Mouse (Mus musculus) embryonic fibroblast, embryonic 13.5 days (primary cell): ENCODE measurements around the gene Cdk5r2. TPM values are rescaled to one million over a fixed set of nuclear protein-coding genes. Genes with fewer than 3 reads are reported as not detected.

ENCODE experiments used
- H3K27ac ChIP-seq: 2 replicates; pipeline ENCODE4 v1.5.1; 2012; ENCODE audit warnings: low read length, control low read depth, inconsistent platforms; ENCODE audit not compliant: insufficient read depth
- H3K4me1 ChIP-seq: 2 replicates; pipeline ENCODE4 v1.6.1; 2011; ENCODE audit warnings: low read length; ENCODE audit not compliant: control insufficient read depth, insufficient read depth
- H3K4me3 ChIP-seq: 2 replicates; pipeline ENCODE4 v1.5.1; 2011; ENCODE audit warnings: mild to moderate bottlenecking, control low read depth, low read length; ENCODE audit not compliant: insufficient read depth
- CTCF ChIP-seq: IDR thresholded peaks from 2 replicates; pipeline ENCODE4 v1.5.1; 2011; ENCODE audit warnings: mild to moderate bottlenecking, control low read depth, low read length, moderate library complexity, borderline replicate concordance; ENCODE audit not compliant: insufficient read depth
- POLR2A ChIP-seq: IDR thresholded peaks from 2 replicates; pipeline ENCODE4 v1.6.1; 2011; ENCODE audit warnings: low read depth, mild to moderate bottlenecking, control low read depth, low read length, moderate library complexity
- polyA plus RNA-seq: library from polyadenylated mRNA; stranded (reverse); fragments of >200 nt; gene quantifications from 2 replicates; pipeline ENCODE4 v1.2.4, GENCODE M21; 2011; ENCODE audit warnings: low read depth; ENCODE audit not compliant: missing spikeins, insufficient read length

Cdk5r2 gene
- polyA plus RNA-seq, 1 experiment, result not detected

DNA sequence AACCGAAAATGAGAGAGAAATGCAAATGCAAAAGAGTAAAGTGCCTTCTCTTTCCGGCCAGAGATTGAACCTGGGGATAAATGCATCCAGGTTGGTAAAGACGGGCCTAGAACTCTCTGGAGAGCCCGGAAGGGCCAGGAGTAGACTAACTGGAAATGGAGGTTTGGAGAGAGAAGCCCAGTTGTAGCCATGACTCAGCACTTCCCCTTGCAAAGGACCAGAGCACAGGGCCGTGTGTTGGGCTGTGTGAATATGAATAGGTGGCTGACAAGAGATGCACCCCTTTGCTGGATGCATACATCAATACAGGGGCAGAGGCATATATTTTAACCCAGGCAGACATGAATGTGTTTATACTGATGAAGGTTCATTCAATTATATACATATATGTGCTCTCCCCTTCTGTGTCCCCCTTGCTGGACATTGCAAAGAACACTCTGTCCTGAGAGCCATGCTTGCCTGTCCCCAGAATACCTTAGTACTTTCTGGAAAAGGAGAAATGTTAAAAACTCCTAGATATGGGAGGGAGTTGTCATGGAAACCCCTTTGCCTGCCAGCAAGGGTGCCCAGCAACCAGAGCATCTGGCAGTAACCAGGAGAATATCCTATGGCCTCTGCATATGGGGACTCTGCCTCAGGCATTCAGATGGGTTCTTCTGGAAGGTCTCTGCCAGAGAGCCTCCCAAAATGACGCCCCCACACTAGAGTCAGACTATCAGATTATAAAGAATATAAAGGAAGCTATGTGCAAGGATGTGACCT lies 4.7 kb downstream of the Cdk5r2 start:
- TF ChIP-seq CTCF (no peak), POLR2A (no peak)
- no peak overlapping the region for H3K4me3 ChIP-seq
- H3K4me1 ChIP-seq, result 0 out of 2 replicates have a peak, but pooled peaks cover 2% of the 10 kb centered on the region
- no peak overlapping the region for H3K27ac ChIP-seq

DNA sequence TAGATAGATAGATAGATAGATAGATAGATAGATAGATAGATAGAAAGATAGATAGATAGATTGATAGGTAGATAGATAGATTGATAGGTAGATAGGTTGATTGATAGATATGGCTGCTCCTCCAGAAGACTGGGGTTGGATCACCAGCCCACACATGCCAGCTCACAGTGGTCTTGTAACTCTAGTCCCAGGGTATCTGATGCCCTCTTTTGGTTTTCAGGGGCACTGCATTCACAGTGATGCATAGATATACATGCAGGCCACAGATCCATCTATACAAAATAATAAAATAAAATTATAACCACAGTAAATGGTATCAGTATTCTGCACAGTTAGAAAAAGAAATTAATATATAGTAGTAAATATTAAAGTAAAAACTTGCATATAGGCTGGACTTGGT lies 7.0 kb downstream of the Cdk5r2 start:
- Histone ChIP-seq H3K4me3 (no peak overlapping the region), H3K27ac (no peak overlapping the region), H3K4me1 (0 out of 2 replicates have a peak, but pooled peaks cover 2% of the 10 kb centered on the region)
- TF ChIP-seq POLR2A, result no peak
- TF ChIP-seq CTCF, result no peak

DNA sequence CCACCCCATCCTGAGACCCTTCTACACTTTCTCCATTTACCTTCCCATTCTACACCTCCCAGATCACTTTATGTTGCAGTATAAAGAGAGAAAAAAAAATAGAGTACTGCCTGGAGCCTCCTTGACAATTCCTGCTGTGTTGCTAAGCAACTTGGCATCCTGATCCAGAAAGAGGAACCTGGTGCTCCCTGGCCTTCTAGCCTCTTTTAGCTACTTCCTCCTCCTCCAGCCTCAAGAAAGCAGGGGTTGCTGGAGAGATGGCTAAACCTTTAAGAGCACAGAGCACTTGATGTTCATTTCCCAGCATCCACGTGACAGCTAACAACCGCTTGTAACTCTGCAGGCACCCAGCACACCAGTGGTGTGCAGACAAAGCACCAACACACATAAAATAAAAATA lies 17.5 kb downstream of the Cdk5r2 start:
- Histone ChIP-seq H3K4me3 (no peak overlapping the region), H3K4me1 (no peaks in the 10 kb centered on the region), H3K27ac (no peak overlapping the region)
- TF ChIP-seq POLR2A, result no peak
- TF ChIP-seq CTCF, result no peak

DNA sequence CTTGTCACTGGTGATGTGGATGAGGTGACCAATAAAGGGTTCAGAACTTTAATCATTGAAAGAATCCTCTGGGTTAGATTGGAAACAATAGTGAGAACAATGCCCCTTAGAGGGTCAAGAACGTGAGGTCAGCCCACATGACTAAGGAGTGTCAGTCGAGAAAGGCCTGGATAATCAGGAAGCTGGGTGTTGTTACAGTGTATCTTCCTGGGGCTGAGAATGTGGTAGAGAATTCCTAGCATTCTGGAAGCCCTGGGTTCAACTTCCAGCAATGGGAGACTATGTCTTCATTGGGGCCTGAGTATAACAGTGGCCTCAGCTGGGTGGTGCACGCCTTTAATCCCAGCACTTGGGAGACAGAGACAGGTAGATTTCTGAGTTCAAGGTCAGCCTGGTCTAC lies 22.5 kb downstream of the Cdk5r2 start:
- H3K27ac ChIP-seq, result no peak overlapping the region
- TF ChIP-seq POLR2A (no peak), CTCF (no peak)
- no peaks in the 10 kb centered on the region for H3K4me1 ChIP-seq
- H3K4me3 ChIP-seq, result no peak overlapping the region

DNA sequence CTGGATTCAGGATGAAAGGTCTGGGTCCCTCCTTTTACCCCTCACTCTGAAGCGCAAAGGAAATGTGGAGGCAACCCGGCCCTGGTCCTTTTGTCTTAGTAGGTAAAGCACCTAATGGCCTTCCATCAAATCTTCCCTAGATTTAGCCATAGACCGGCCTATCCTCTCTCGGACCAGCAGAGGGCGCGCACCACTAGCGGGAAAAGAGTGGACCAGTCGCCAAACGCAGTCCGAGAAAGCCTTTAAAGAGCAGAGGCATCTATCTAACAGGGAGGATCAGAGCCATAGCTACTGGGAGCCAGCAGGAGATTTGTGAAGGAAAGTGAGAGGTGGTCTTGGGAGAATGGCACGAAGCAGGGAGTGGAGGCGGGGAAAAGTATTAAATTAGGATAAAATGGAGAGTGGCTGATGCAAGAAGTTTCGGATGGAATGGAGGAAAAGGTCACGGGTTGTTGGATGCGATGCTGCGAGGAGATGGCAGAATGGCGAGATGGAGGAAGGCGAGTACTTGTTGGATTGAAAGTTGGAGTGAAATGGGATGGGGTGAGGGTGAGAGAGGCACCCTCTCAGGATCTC lies 26.1 kb downstream of the Cdk5r2 start:
- TF ChIP-seq POLR2A, result no peak
- peak; percentile 82; the same call in 1 of the 2 replicates for TF ChIP-seq CTCF
- Histone ChIP-seq H3K4me3 (no peak overlapping the region), H3K27ac (no peak overlapping the region), H3K4me1 (no peaks in the 10 kb centered on the region)

DNA sequence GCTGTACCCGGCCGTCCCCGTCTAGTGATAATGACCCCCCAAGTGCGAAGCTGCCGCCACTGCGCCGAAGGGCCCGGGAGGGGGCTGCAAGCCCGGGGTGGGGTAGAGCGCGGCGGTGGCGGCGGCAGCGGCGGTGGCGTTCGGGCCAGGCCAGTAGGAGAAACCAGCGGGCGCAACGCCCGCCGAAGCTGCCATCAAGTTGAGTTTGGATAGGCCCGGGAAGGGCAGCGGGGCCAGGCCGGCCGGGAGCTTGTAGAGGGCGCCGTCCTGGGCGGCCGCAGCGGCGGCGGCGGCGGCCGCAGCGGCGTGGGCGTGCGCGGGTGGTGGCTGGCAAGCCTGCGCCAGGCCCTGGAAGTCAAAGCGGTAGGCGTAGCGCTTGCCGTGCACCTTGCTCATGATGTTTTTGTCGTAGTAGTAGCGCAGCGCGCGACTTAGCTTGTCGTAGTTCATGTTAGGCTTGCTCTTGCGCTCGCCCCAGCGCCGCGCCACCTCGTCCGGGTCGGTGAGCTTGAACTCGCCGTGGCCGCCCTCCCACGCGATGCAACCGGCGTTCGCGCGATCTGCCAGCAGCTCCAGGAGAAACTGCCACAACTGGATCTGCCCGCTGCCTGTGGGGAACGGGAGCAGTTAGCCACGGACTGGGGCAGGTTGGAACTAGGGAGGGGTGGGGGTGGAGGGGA lies 27.5 kb downstream of the Cdk5r2 start:
- Histone ChIP-seq H3K4me1 (no peaks in the 10 kb centered on the region), H3K4me3 (no peak overlapping the region), H3K27ac (no peak overlapping the region)
- no peak for TF ChIP-seq POLR2A
- no peak for TF ChIP-seq CTCF

DNA sequence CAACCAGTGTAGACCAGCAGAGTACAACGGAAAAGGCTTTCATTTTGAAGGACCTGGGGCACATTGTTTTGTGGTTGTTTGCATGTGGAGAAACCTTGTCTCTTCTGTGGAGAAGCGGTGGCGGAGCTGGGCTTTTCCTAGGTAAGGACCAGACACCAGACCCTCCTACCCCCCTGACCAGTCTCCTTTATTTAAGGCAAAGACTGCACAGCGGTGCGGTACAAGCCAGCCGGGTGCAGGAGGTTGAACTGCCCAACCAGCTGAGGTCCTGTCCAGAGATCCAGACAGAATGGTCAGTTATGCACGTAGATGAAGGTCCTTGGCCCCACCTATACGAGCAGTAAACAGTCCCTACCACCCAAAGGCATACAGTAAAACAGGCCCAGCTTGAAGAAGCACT lies 28.1 kb downstream of the Cdk5r2 start:
- Histone ChIP-seq H3K27ac (no peak overlapping the region), H3K4me1 (no peaks in the 10 kb centered on the region), H3K4me3 (no peak overlapping the region)
- TF ChIP-seq CTCF (no peak), POLR2A (no peak)

DNA sequence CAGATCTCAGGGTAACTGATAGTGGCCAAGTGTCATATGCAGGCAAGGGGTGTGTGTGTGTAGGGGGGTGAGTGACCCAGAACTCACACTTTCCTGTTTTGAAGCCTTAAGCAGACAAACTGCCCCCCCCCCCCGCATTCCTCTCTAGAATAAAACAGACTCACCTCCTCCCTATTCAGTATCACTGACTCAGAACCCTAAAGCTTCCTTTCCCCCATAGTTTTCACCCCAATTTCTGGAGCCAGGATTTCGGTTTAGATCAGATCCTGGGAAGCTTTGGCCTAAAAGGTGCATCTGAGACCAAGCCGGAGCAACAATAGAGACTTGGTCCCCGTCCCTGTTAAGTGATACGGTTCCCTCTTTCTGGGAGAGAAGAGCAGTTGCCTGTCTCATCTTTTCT lies 28.7 kb downstream of the Cdk5r2 start:
- no peaks in the 10 kb centered on the region for H3K4me1 ChIP-seq
- TF ChIP-seq CTCF (no peak), POLR2A (no peak)
- H3K4me3 ChIP-seq, result no peak overlapping the region
- H3K27ac ChIP-seq, result no peak overlapping the region

DNA sequence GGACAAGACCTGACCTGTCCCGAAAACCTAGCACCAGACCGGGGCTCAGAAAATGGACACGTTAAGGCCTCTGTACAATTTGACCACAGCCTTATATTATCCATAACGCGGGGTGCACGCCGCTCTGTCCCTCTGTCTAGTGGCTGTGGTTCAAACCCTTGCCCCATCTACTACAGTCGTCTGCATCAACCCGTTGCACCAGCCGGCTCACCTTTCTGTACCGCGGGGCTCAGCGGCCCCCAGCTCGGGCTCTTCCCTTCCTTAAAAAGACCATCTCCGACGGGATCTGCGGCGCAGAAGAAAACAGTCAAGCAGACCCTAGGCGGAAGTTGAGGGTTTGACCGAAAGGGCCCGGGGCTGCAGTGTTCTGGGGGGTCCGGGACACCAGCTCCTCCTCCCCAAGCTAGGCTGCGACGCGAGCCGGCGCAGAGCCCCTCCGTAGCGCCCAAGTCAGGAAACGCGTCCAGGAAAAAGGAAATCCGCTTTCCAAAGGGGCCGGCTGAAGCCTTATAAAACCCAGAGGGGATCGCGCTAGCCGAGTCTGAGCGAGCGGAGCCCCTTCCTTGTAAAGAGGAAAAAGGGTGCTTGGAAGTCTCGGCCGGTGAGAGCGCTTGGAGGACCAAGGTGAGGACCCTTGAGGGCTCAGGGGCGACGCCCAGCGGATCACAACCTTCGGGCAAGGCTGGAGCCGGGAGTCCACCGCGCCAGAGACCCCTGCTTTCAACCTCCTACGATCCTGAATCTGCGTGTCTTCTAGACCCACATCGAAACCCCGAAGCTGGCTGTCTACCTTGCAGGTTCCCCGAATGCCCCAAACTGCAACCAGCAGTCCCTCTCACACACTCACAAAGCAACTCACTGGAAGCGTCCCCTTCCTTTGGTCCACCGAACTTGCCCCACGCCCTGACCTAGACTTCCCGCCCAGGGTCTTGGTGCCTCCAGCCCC lies 29.7 kb downstream of the Cdk5r2 start:
- TF ChIP-seq CTCF (no peak), POLR2A (no peak)
- no peak overlapping the region for H3K4me3 ChIP-seq
- no peaks in the 10 kb centered on the region for H3K4me1 ChIP-seq
- H3K27ac ChIP-seq, result no peak overlapping the region
